Mouse (Mus musculus): ENCODE data around the gene Dnajb8.

Gene Dnajb8

GRCm38 (mm10) chr6:88290129-88290766 lies 68.2 kb downstream of the Dnajb8 start:
- peak; percentile 73 for DNase-seq (ENCODE audit: low spot score)

DNA sequence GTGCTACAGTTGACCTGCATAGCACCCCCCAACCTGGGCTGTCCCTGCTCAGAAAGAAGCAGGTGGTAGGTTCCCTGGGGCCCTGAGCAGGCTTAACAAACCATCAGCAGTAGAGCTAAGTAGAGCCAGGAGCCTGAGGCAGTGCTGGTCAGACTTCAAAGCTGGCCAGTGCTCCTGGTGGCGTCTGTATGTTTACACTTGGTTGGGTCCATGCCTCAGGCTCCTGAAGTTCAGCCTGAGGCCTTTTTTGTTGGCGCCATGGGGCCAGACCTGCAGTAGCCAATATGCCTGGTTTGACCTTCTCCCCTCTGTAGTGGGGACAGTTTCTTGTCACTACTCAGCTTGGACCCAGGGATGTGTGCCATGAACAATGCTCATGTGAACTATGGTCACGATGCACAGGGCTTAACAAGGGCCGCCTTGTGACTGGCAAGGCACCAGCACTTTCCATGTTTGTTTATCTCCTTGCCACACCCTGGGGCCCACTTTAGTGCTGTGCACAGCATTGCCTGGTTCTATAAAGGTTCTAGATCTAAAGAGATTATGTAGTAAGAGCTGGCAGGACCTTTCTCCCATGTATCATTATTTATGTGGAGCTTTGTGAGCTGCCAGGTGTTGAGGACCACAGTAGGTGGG lies 70.3 kb downstream of the Dnajb8 start:
- no peak for DNase-seq (ENCODE audit: low spot score)

GRCm38 (mm10) chr6:88299491-88299890 lies 77.4 kb downstream of the Dnajb8 start:
- no peak for DNase-seq (ENCODE audit: low spot score)

- no peak for DNase-seq (ENCODE audit: low spot score)
Measured at GRCm38 (mm10) chr6:88301234-88301633, 79.2 kb downstream of the Dnajb8 start.

Measured in layer of hippocampus, adult 11-12 months (tissue).